Mouse (Mus musculus) spleen, adult 2 months (tissue): ENCODE data around the gene 4931406P16Rik.

ENCODE experiments used
- CTCF ChIP-seq: fragments of 200-500 bp; IDR thresholded peaks from 2 replicates; pipeline ENCODE4 v1.5.1; 2011; ENCODE audit warnings: mild to moderate bottlenecking, inconsistent platforms; ENCODE audit not compliant: insufficient read depth, insufficient read length, insufficient replicate concordance; ENCODE audit errors: extremely low read depth
- POLR2A ChIP-seq: fragments of 200-500 bp; IDR thresholded peaks from 2 replicates; pipeline ENCODE4 v1.6.1; 2011; ENCODE audit warnings: low read depth, low read length, inconsistent platforms

DNA sequence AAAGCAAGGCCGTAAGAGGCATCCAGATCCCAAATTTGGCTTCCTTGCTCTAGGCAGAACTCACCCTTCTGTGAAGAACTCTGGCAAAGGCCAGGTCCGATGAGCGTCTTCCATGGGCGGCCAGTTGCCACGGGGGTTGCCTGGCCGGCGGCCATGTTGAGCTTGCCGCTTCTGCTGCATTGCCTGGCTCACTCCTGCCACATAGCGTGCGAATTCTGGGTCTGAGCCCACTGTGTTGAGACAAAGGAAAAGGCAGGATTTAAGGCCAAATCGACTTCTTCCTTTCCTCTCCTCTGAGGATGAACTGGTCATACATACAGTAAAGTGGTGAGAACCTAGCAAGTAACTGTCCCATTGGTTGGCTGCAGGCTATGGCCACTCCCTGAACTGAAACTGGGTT lies 71.2 kb downstream of the 4931406P16Rik start:
- TF ChIP-seq CTCF (no peak), POLR2A (no peak)
